Mouse (Mus musculus): ENCODE measurements around the gene Cenpp. TPM values are rescaled to one million over a fixed set of nuclear protein-coding genes. Genes with fewer than 3 reads are reported as not detected.

Gene Cenpp
- polyA plus RNA-seq, 1 experiment from 2014 or later: 24.1 TPM

GRCm38 (mm10) chr13:49554519-49554918, 98.1 kb downstream of the Cenpp start:
- Histone ChIP-seq H3K27me3 (replicated peaks) (no peaks in the 10 kb centered on the region), H3K9ac (no peak overlapping the region), H3K36me3 (no peaks in the 10 kb centered on the region), H3K4me1 (no peaks in the 10 kb centered on the region), H3K9me3 (no peaks in the 10 kb centered on the region), H3K4me3 (replicated peaks) (no peak overlapping the region), H3K4me2 (no peak overlapping the region), H3K27ac (no peak overlapping the region)
- no peak for ATAC-seq (ENCODE audit: insufficient read depth, low FRiP score, low read depth)
- WGBS: 79% methylated on average over 5 of the region's 5 CpGs

- no peak overlapping the region for H3K27ac ChIP-seq
- ATAC-seq (ENCODE audit: insufficient read depth, low FRiP score, low read depth): no peak
- H3K36me3 ChIP-seq: no peaks in the 10 kb centered on the region
- no peak overlapping the region for H3K9ac ChIP-seq
- no peaks in the 10 kb centered on the region for H3K9me3 ChIP-seq
- WGBS: 84% methylated on average over 3 of the region's 3 CpGs
- no peak overlapping the region for H3K4me3 ChIP-seq (replicated peaks)
- no peak overlapping the region for H3K4me2 ChIP-seq
- no peaks in the 10 kb centered on the region for H3K4me1 ChIP-seq
- H3K27me3 ChIP-seq (replicated peaks): no peaks in the 10 kb centered on the region
Observed at GRCm38 (mm10) chr13:49549616-49550015, 103.0 kb downstream of the Cenpp start.

GRCm38 (mm10) chr13:49547563-49548150, 104.9 kb downstream of the Cenpp start:
- no peaks in the 10 kb centered on the region for H3K9me3 ChIP-seq
- no peak for ATAC-seq (ENCODE audit: insufficient read depth, low FRiP score, low read depth)

GRCm38 (mm10) chr13:49546517-49546916, 106.1 kb downstream of the Cenpp start:
- no peaks in the 10 kb centered on the region for H3K36me3 ChIP-seq
- no peak overlapping the region for H3K9ac ChIP-seq
- H3K27me3 ChIP-seq (replicated peaks): no peaks in the 10 kb centered on the region
- H3K4me2 ChIP-seq: peak overlapping the region; percentile 19; the same call in 1 of the 2 replicates
- H3K27ac ChIP-seq: peak overlapping the region; percentile 73; the same call in 1 of the 2 replicates
- H3K9me3 ChIP-seq: no peaks in the 10 kb centered on the region
- peak; percentile 56; the same call in 1 of the 2 replicates for ATAC-seq (ENCODE audit: insufficient read depth, low FRiP score, low read depth)
- 53% methylated on average over 1 of the region's 1 CpGs for WGBS
- peaks cover 3% of the 10 kb centered on the region; the same call in 1 of the 2 replicates for H3K4me1 ChIP-seq
- H3K4me3 ChIP-seq (replicated peaks): peak overlapping the region; percentile 8; the same call in 1 of the 2 replicates

More at GRCm38 (mm10) chr13:49547563-49548150, 104.9 kb downstream of the Cenpp start:
- no peak overlapping the region for H3K9ac ChIP-seq
- peaks cover 3% of the 10 kb centered on the region; the same call in 1 of the 2 replicates for H3K4me1 ChIP-seq
- H3K27ac ChIP-seq: peak overlapping the region; percentile 46; the same call in 1 of the 2 replicates
- no peak overlapping the region for H3K4me3 ChIP-seq (replicated peaks)
- no peaks in the 10 kb centered on the region for H3K36me3 ChIP-seq
- 79% methylated on average over 1 of the region's 1 CpGs for WGBS
- H3K4me2 ChIP-seq: no peak overlapping the region
- H3K27me3 ChIP-seq (replicated peaks): no peaks in the 10 kb centered on the region

- H3K4me3 ChIP-seq (replicated peaks): peak overlapping the region; percentile 11; the same call in 1 of the 2 replicates
- H3K9ac ChIP-seq: no peak overlapping the region
- H3K27me3 ChIP-seq (replicated peaks): no peaks in the 10 kb centered on the region
- H3K9me3 ChIP-seq: no peaks in the 10 kb centered on the region
- peaks cover 3% of the 10 kb centered on the region; the same call in 1 of the 2 replicates for H3K4me1 ChIP-seq
- peak overlapping the region; percentile 73 for H3K27ac ChIP-seq
- H3K36me3 ChIP-seq: no peaks in the 10 kb centered on the region
- WGBS: 32% methylated on average over 3 of the region's 3 CpGs
- ATAC-seq (ENCODE audit: insufficient read depth, low FRiP score, low read depth): peak; percentile 61; the same call in 1 of the 2 replicates
- H3K4me2 ChIP-seq: peak overlapping the region; percentile 9; the same call in 1 of the 2 replicates
Observed at GRCm38 (mm10) chr13:49545646-49546045, 106.9 kb downstream of the Cenpp start.

- ATAC-seq (ENCODE audit: insufficient read depth, low FRiP score, low read depth): peak; percentile 63; the same call in 1 of the 2 replicates
- Histone ChIP-seq H3K27ac (peak within 1 kb of the TSS; percentile 73), H3K4me3 (replicated peaks) (no peak within 1 kb of the TSS), H3K27me3 (replicated peaks) (no peaks in the 10 kb centered on the region), H3K9ac (no peak within 1 kb of the TSS), H3K36me3 (no peaks in the 10 kb centered on the region), H3K9me3 (no peaks in the 10 kb centered on the region), H3K4me2 (no peak within 1 kb of the TSS), H3K4me1 (peaks cover 3% of the 10 kb centered on the region; the same call in 1 of the 2 replicates)
- WGBS: 49% methylated on average over 3 of the region's 3 CpGs
Observed at GRCm38 (mm10) chr13:49544279-49544678, 108.3 kb downstream of the Cenpp start, which contains the start of gene Aspn. Gene Aspn, plus strand, starts transcription at chr13:49544443.

- WGBS: 54% methylated on average over 1 of the region's 1 CpGs
- peaks cover 1% of the 10 kb centered on the region; the same call in 1 of the 2 replicates for H3K4me1 ChIP-seq
- no peaks in the 10 kb centered on the region for H3K36me3 ChIP-seq
- peak overlapping the region; percentile 48; the same call in 1 of the 2 replicates for H3K27ac ChIP-seq
- no peak for ATAC-seq (ENCODE audit: insufficient read depth, low FRiP score, low read depth)
- H3K27me3 ChIP-seq (replicated peaks): no peaks in the 10 kb centered on the region
- H3K9ac ChIP-seq: no peak overlapping the region
- no peak overlapping the region for H3K4me3 ChIP-seq (replicated peaks)
- H3K9me3 ChIP-seq: no peaks in the 10 kb centered on the region
- H3K4me2 ChIP-seq: no peak overlapping the region
Observed at GRCm38 (mm10) chr13:49538693-49539092, 113.9 kb downstream of the Cenpp start.

- no peak overlapping the region for H3K9ac ChIP-seq
- no peaks in the 10 kb centered on the region for H3K36me3 ChIP-seq
- H3K4me1 ChIP-seq: no peaks in the 10 kb centered on the region
- H3K4me2 ChIP-seq: no peak overlapping the region
- no peaks in the 10 kb centered on the region for H3K9me3 ChIP-seq
- H3K4me3 ChIP-seq (replicated peaks): no peak overlapping the region
- H3K27ac ChIP-seq: no peak overlapping the region
- 88% methylated on average over 1 of the region's 1 CpGs for WGBS
- H3K27me3 ChIP-seq (replicated peaks): no peaks in the 10 kb centered on the region
- ATAC-seq (ENCODE audit: insufficient read depth, low FRiP score, low read depth): no peak
Observed at GRCm38 (mm10) chr13:49536946-49537345, 115.6 kb downstream of the Cenpp start.

GRCm38 (mm10) chr13:49530636-49531035, 121.9 kb downstream of the Cenpp start:
- ATAC-seq (ENCODE audit: insufficient read depth, low FRiP score, low read depth): no peak
- H3K36me3 ChIP-seq: no peaks in the 10 kb centered on the region
- no peak overlapping the region for H3K4me3 ChIP-seq (replicated peaks)
- 91% methylated on average over 4 of the region's 4 CpGs for WGBS
- no peak overlapping the region for H3K27ac ChIP-seq
- no peaks in the 10 kb centered on the region for H3K9me3 ChIP-seq
- no peaks in the 10 kb centered on the region for H3K27me3 ChIP-seq (replicated peaks)
- H3K9ac ChIP-seq: no peak overlapping the region
- H3K4me2 ChIP-seq: no peak overlapping the region
- no peaks in the 10 kb centered on the region for H3K4me1 ChIP-seq

- H3K27me3 ChIP-seq (replicated peaks): no peaks in the 10 kb centered on the region
- no peak overlapping the region for H3K9ac ChIP-seq
- no peaks in the 10 kb centered on the region for H3K9me3 ChIP-seq
- H3K4me2 ChIP-seq: no peak overlapping the region
- no peaks in the 10 kb centered on the region for H3K4me1 ChIP-seq
- 58% methylated on average over 2 of the region's 2 CpGs for WGBS
- no peak overlapping the region for H3K4me3 ChIP-seq (replicated peaks)
- no peak for ATAC-seq (ENCODE audit: insufficient read depth, low FRiP score, low read depth)
- H3K36me3 ChIP-seq: no peaks in the 10 kb centered on the region
- H3K27ac ChIP-seq: no peak overlapping the region
Observed at GRCm38 (mm10) chr13:49526235-49526634, 126.3 kb downstream of the Cenpp start.

GRCm38 (mm10) chr13:49518761-49519160, 133.8 kb downstream of the Cenpp start:
- H3K4me2 ChIP-seq: no peak overlapping the region
- H3K36me3 ChIP-seq: no peaks in the 10 kb centered on the region
- H3K4me1 ChIP-seq: no peaks in the 10 kb centered on the region
- no peaks in the 10 kb centered on the region for H3K27me3 ChIP-seq (replicated peaks)
- H3K9ac ChIP-seq: no peak overlapping the region
- H3K9me3 ChIP-seq: no peaks in the 10 kb centered on the region
- H3K4me3 ChIP-seq (replicated peaks): no peak overlapping the region
- ATAC-seq (ENCODE audit: insufficient read depth, low FRiP score, low read depth): no peak
- WGBS: 23% methylated on average over 2 of the region's 2 CpGs
- no peak overlapping the region for H3K27ac ChIP-seq

GRCm38 (mm10) chr13:49507176-49507575, 145.4 kb downstream of the Cenpp start:
- 49% methylated on average over 3 of the region's 3 CpGs for WGBS
- ATAC-seq (ENCODE audit: insufficient read depth, low FRiP score, low read depth): no peak
- Histone ChIP-seq H3K9ac (no peak overlapping the region), H3K36me3 (no peaks in the 10 kb centered on the region), H3K27me3 (replicated peaks) (no peaks in the 10 kb centered on the region), H3K4me1 (0 out of 2 replicates have a peak, but pooled peaks cover 3% of the 10 kb centered on the region), H3K9me3 (no peaks in the 10 kb centered on the region), H3K4me3 (replicated peaks) (no peak overlapping the region), H3K27ac (no peak overlapping the region), H3K4me2 (no peak overlapping the region)

Measured in stomach, embryonic 15.5 days (tissue).